Mouse (Mus musculus) retina, adult 2 months (tissue): ENCODE data around the gene Eef2k.

Source experiments
- DNase-seq: peaks from one replicate; pipeline ENCODE4 v3.0.0-alpha.2; 2012; ENCODE audit warnings: low read depth, low spot score

Gene Eef2k

GRCm38 (mm10) chr7:120842345-120843036 lies at the start of gene Eef2k:
Eef2k (plus strand) TSS chr7:120842831.
- peak; percentile 65 for DNase-seq

- no peak for DNase-seq
These were observed 47.1 kb upstream of the Eef2k start for GRCm38 (mm10) chr7:120795544-120795943.

GRCm38 (mm10) chr7:120796369-120796768 lies 46.3 kb upstream of the Eef2k start:
- no peak for DNase-seq

- DNase-seq = no peak
These were observed 39.4 kb upstream of the Eef2k start for GRCm38 (mm10) chr7:120803268-120803667.

GRCm38 (mm10) chr7:120809705-120810104 lies 32.9 kb upstream of the Eef2k start:
- DNase-seq = no peak

GRCm38 (mm10) chr7:120811834-120812415 lies 30.7 kb upstream of the Eef2k start, which contains the start of gene Gm5737:
Gm5737 (plus strand) TSS chr7:120812365.
- DNase-seq = no peak

GRCm38 (mm10) chr7:120817552-120817951 lies 25.1 kb upstream of the Eef2k start:
- no peak for DNase-seq

- DNase-seq = no peak
These were observed 23.2 kb upstream of the Eef2k start for GRCm38 (mm10) chr7:120819386-120819785.

GRCm38 (mm10) chr7:120823248-120823647 lies 19.4 kb upstream of the Eef2k start:
- DNase-seq = no peak

- DNase-seq = no peak
These were observed 17.5 kb upstream of the Eef2k start for GRCm38 (mm10) chr7:120825097-120825496.

GRCm38 (mm10) chr7:120826408-120826807 lies 16.2 kb upstream of the Eef2k start:
- no peak for DNase-seq

GRCm38 (mm10) chr7:120830431-120831381 lies 11.9 kb upstream of the Eef2k start:
- no peak for DNase-seq

- no peak for DNase-seq
These were observed 8.2 kb upstream of the Eef2k start for GRCm38 (mm10) chr7:120834426-120834825.

GRCm38 (mm10) chr7:120834863-120835372 lies 7.7 kb upstream of the Eef2k start:
- no peak for DNase-seq

GRCm38 (mm10) chr7:120835449-120836359 lies 6.9 kb upstream of the Eef2k start:
- DNase-seq = peak; percentile 97

- no peak for DNase-seq
These were observed 6.3 kb upstream of the Eef2k start for GRCm38 (mm10) chr7:120836361-120836760.

GRCm38 (mm10) chr7:120838436-120839160 lies 4.0 kb upstream of the Eef2k start:
- DNase-seq = no peak

- no peak for DNase-seq
These were observed 2.8 kb upstream of the Eef2k start for GRCm38 (mm10) chr7:120839786-120840185.

GRCm38 (mm10) chr7:120843037-120843621 lies 498 bp downstream of the Eef2k start:
- no peak for DNase-seq
